Mouse (Mus musculus) gastrocnemius, postnatal 4 days (tissue): Measurements from ENCODE around the gene Uba3. TPM values are rescaled to one million over a fixed set of nuclear protein-coding genes. Genes with fewer than 3 reads are reported as not detected.

Experiments used
- DNase-seq, 2 experiments: peaks; one replicate each; pipeline ENCODE4 v3.0.0; 2021 to 2022; ENCODE audit warnings: low spot score in 2 of 2, mixed read lengths in 2 of 2
- total RNA-seq, 2 experiments: library from RNA; stranded (reverse); gene quantifications; 2 replicates each; pipeline ENCODE4 v1.2.3; 2021

Gene Uba3
- total RNA-seq, 2 experiments from 2014 or later, result 60.1 to 71.6 TPM

- DNase-seq, result peak in 1 of 2 experiments; percentile 22
Observed at GRCm38 (mm10) chr6:97210962-97211601, 5.6 kb upstream of the Uba3 start.

GRCm38 (mm10) chr6:97210191-97210961 is 4.9 kb upstream of the Uba3 start, which contains the start of gene Arl6ip5:
TSS of gene Arl6ip5 (plus strand) at chr6:97210689.
- peak; percentile 74 to 89 for DNase-seq

- no peak for DNase-seq
Observed at GRCm38 (mm10) chr6:97209751-97210150, 4.3 kb upstream of the Uba3 start.

- DNase-seq, result no peak
Observed at GRCm38 (mm10) chr6:97209201-97209600, 3.8 kb upstream of the Uba3 start.

GRCm38 (mm10) chr6:97208406-97208805 is 3.0 kb upstream of the Uba3 start:
- no peak for DNase-seq

- DNase-seq, result no peak
Observed at GRCm38 (mm10) chr6:97207085-97207484, 1.6 kb upstream of the Uba3 start.

GRCm38 (mm10) chr6:97204952-97205351 is 495 bp downstream of the Uba3 start:
- peak in 1 of 2 experiments; percentile 24 for DNase-seq

GRCm38 (mm10) chr6:97204252-97204869 is 1.1 kb downstream of the Uba3 start:
- no peak for DNase-seq

- no peak for DNase-seq
Observed at GRCm38 (mm10) chr6:97202477-97202876, 3.0 kb downstream of the Uba3 start.

GRCm38 (mm10) chr6:97200437-97200836 is 5.0 kb downstream of the Uba3 start:
- no peak for DNase-seq

GRCm38 (mm10) chr6:97179367-97179828 is 26.0 kb downstream of the Uba3 start:
- no peak for DNase-seq

GRCm38 (mm10) chr6:97178491-97179366 is 26.7 kb downstream of the Uba3 start, which contains the start of gene Tmf1:
TSS of gene Tmf1 (minus strand) at chr6:97179122.
- peak; percentile 91 to 96 for DNase-seq

GRCm38 (mm10) chr6:97175716-97176115 is 29.7 kb downstream of the Uba3 start:
- DNase-seq, result no peak

- DNase-seq, result no peak
Observed at GRCm38 (mm10) chr6:97150156-97150555, 55.3 kb downstream of the Uba3 start.

GRCm38 (mm10) chr6:97149721-97150120 is 55.7 kb downstream of the Uba3 start:
- no peak for DNase-seq

- DNase-seq, result peak; percentile 55 to 67
Observed at GRCm38 (mm10) chr6:97148383-97149251, 56.8 kb downstream of the Uba3 start, which contains the start of gene Eogt. TSS of gene Eogt (minus strand) at chr6:97149182.

GRCm38 (mm10) chr6:97147755-97148382 is 57.6 kb downstream of the Uba3 start:
- peak in 1 of 2 experiments; percentile 48 for DNase-seq

- DNase-seq, result peak in 1 of 2 experiments; percentile 19
Observed at GRCm38 (mm10) chr6:97145156-97145555, 60.3 kb downstream of the Uba3 start.

GRCm38 (mm10) chr6:97144359-97144758 is 61.1 kb downstream of the Uba3 start:
- no peak for DNase-seq
